Mouse (Mus musculus) thymus, adult 2 months (tissue): ENCODE measurements around the gene Pde2a.

Source experiments
- CTCF ChIP-seq: fragments of 200-500 bp; IDR thresholded peaks from 2 replicates; pipeline ENCODE4 v1.5.1; 2012; ENCODE audit warnings: mild to moderate bottlenecking, control low read depth, low read length, moderate library complexity, borderline replicate concordance; ENCODE audit not compliant: control insufficient read depth, poor library complexity, insufficient read depth; ENCODE audit errors: extremely low read depth
- POLR2A ChIP-seq: fragments of 200-500 bp; IDR thresholded peaks from 2 replicates; pipeline ENCODE4 v1.6.1; 2012; ENCODE audit warnings: mild to moderate bottlenecking, low read length, control low read depth, moderate library complexity; ENCODE audit not compliant: control insufficient read depth, poor library complexity, insufficient read depth; ENCODE audit errors: extremely low read depth

- TF ChIP-seq CTCF: no peak
- TF ChIP-seq POLR2A: no peak
Observed at GRCm38 (mm10) chr7:101454479-101454878, 33.0 kb downstream of the Pde2a start.
